In the genomic region with DNA sequence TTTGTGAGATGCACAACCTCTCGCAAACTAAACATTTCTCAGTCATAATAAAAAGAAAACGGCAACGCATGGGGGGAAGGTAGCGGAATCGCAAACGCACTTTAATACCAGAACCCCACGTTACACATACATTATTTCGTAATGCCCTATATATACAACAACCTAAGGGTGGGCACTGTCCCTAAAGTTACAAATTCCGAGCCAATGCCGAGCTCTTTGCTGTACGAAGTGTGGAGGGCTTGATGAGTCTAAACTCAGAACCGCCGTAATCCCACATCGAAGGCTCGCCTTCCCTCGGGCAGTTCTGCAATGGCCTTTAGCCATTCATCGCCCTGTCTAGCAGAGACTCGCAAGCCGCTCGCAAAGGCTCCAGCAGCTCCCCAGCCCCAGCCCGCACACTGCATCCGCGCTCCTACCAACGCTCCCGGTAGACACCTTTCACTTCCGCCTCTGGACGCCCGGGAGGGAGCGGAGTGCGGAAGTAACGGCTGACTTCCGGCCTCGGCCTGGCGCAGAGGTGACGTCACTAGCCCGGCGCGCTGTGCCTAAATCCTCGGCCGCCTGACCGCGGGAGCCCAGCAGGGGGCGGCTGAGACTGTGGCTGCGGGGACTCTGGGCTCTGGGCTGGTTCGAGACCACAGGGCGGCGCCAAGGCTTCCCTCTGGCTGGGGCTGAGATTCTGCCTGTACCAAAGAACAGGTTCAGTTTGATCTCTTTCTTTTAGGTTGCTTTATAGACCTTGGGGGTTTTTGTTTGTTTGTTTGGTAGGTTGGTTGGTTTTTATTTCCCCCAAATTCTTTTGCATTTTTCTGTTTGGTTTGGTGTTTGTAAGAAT, we compare ENCODE assay signal across 8 mouse cellular contexts. TPM values are rescaled to one million over a fixed set of nuclear protein-coding genes. Genes with fewer than 3 reads are reported as not detected.
DNase-seq lines count a peak whose midpoint lies in the region; ATAC-seq and TF ChIP-seq lines count a peak whose summit lies in the region.
"Not testable (repeated sequence)": the region's sequence is repeated elsewhere in the genome, so short reads cannot be mapped to it uniquely, and the experiment has no call there.

A gene (minus strand): TSS at position 475 of the 835 bp plus-strand sequence.

- H3K9me3 ChIP-seq in embryonic facial prominence, embryonic 13.5 days; intestine, postnatal 0 days (ENCODE audit: control insufficient read depth): not testable (repeated sequence)

- not testable (repeated sequence) for TF ChIP-seq EP300 in heart, adult 2 months (IDR thresholded peaks at IDR 0.05; ENCODE audit: insufficient read depth, low read depth, low read length)

- H3K4me2 ChIP-seq in embryonic facial prominence, embryonic 13.5 days = peak within 1 kb of the TSS; percentile 62
- H3K4me2 ChIP-seq in intestine, postnatal 0 days (replicated peaks; ENCODE audit: low read depth) = peak within 1 kb of the TSS; percentile 64

- not testable (repeated sequence) for TF ChIP-seq POLR2A in heart, adult 2 months (IDR thresholded peaks at IDR 0.05; ENCODE audit: insufficient read depth, low read depth, low read length)

- intact Hi-C loops in heart, adult 2 months (cut with DNase I) = loop anchor here (5.0 kb wide), 1 partner anchor 209 kb away; a partner anchor contains a TSS
- intact Hi-C loops in left cerebral cortex, postnatal 4 days (cut with DNase I) = loop anchor here (10.0 kb wide), 1 partner anchor 301 kb away; a partner anchor contains a TSS

- DNase-seq in 3T3-L1 (ENCODE audit: low read depth, low spot score) = peak; percentile 35
- DNase-seq in adrenal gland, postnatal 36 days = peak; percentile 28 to 34
- peak; percentile 42 to 48 for DNase-seq in heart, adult 2 months
- DNase-seq in left cerebral cortex, postnatal 4 days = peak; percentile 10
- peak; percentile 3 to 17 for DNase-seq in right cerebral cortex, postnatal 36 days (ENCODE audit: low spot score in 2 of 2)

- peak; percentile 39 for TF ChIP-seq CTCF in heart, adult 2 months (IDR thresholded peaks at IDR 0.05)
- peak; percentile 48 for TF ChIP-seq CTCF in intestine, postnatal 0 days (IDR thresholded peaks at IDR 0.05; ENCODE audit: low read depth)

- H3K79me2 ChIP-seq in heart, adult 2 months (replicated peaks; ENCODE audit: control insufficient read depth, insufficient read depth, low read length) = not testable (repeated sequence)

- H3K36me3 ChIP-seq in embryonic facial prominence, embryonic 13.5 days; heart, adult 2 months (ENCODE audit: control insufficient read depth, insufficient read depth, low read length); intestine, postnatal 0 days (ENCODE audit: control insufficient read depth, insufficient read depth): not testable (repeated sequence)

- H3K27me3 ChIP-seq in embryonic facial prominence, embryonic 13.5 days; heart, adult 2 months (ENCODE audit: control insufficient read depth, insufficient read depth, low read length); intestine, postnatal 0 days (replicated peaks; ENCODE audit: control insufficient read depth, insufficient read depth, low read length): not testable (repeated sequence)

- peak within 1 kb of the TSS; percentile 45 for H3K4me3 ChIP-seq in embryonic facial prominence, embryonic 13.5 days
- H3K4me3 ChIP-seq in heart, adult 2 months = peak within 1 kb of the TSS; percentile 41
- H3K4me3 ChIP-seq in intestine, postnatal 0 days (ENCODE audit: low read depth, low read length) = peak within 1 kb of the TSS; percentile 34

- not testable (repeated sequence) for H3K27ac ChIP-seq in embryonic facial prominence, embryonic 13.5 days; heart, adult 2 months; intestine, postnatal 0 days (ENCODE audit: low read depth, low read length)

- H3K4me1 ChIP-seq in embryonic facial prominence, embryonic 13.5 days; heart, adult 2 months (ENCODE audit: control insufficient read depth, insufficient read depth, low read length); intestine, postnatal 0 days (replicated peaks; ENCODE audit: control insufficient read depth, insufficient read depth, low read length): not testable (repeated sequence)

- peak; percentile 97 for ATAC-seq in embryonic facial prominence, embryonic 13.5 days (ENCODE audit: insufficient number of reproducible peaks, insufficient read depth, low FRiP score, low TSS enrichment, low read depth)
- peak; percentile 100 for ATAC-seq in intestine, postnatal 0 days
- ATAC-seq in megakaryocyte-erythroid progenitor cell, adult 5-6 weeks (replicated peaks; ENCODE audit: low FRiP score, low TSS enrichment, poor library complexity, severe bottlenecking) = peak; percentile 100

- H3K9ac ChIP-seq in embryonic facial prominence, embryonic 13.5 days = peak within 1 kb of the TSS; percentile 57
- H3K9ac ChIP-seq in heart, adult 2 months (ENCODE audit: low read depth, low read length) = not testable (repeated sequence)
- H3K9ac ChIP-seq in intestine, postnatal 0 days (ENCODE audit: low read depth, low read length) = peak within 1 kb of the TSS; percentile 12; the same call in 1 of the 2 replicates

- WGBS in embryonic facial prominence, embryonic 13.5 days = 2% methylated on average over 10 of the region's 47 CpGs
- 2% methylated on average over 11 of the region's 47 CpGs for WGBS in heart, adult 2 months
- WGBS in intestine, postnatal 0 days = 2% methylated on average over 7 of the region's 47 CpGs

RNA-seq across cellular contexts. Expression of the gene that starts here (rescaled TPM):
- 1 to 10 TPM; 6.1 to 8.0 TPM for total RNA-seq in adrenal gland, postnatal 36 days (2021)
- 10.1 and 10.5 TPM in 2 replicates for polyA plus RNA-seq in embryonic facial prominence, embryonic 13.5 days (2015; fragmentation: Nextera tagmentation; extraction: Ambion mirVana)
- total RNA-seq in heart, adult 2 months (2021) = 1 to 10 TPM; 2.4 to 3.7 TPM
- polyA plus RNA-seq in heart, adult 2 months (2012; rRNA removed) = 0.70 and 1.5 TPM in 2 replicates
- polyA plus RNA-seq in intestine, postnatal 0 days (2015; fragmentation: Nextera tagmentation; extraction: Ambion mirVana) = 3.3 TPM in 2 replicates
- total RNA-seq in left cerebral cortex, postnatal 4 days (2021) = 1 to 10 TPM; 8.4 to 9.8 TPM
- total RNA-seq in megakaryocyte-erythroid progenitor cell, adult 5-6 weeks (2014; fragmentation: Nextera tagmentation) = 9.2 and 13.4 TPM in 2 replicates
- total RNA-seq in megakaryocyte-erythroid progenitor cell, adult 5-6 weeks (2017) = 12.5 and 21.6 TPM in 2 replicates
